Mouse (Mus musculus): Measurements from ENCODE around the gene Rarb.
A peak's percentile ranks its signal among the peaks of the same experiment; 100 is the strongest.

The Rarb gene

DNA sequence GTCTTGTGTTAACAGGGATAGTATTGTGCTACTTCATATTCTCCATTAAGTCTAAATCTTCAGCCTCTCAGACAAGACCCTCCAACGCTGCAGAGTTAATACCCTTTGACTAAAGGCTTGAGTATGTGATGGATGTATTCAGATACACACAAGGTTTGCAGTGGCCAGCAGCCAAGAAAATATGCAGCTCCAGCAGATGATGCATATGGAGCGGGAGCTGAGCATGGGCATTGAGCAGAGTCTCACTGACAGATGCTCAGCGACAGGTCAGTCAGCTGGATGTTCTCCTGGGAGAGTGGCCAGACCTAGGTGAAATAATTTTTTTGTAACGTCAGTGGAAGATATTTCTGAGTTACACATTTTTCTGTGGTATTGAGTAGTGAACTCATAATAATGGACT lies 229.8 kb downstream of the Rarb start:
- no peak for DNase-seq (ENCODE audit: low spot score in 2 of 2)

DNA sequence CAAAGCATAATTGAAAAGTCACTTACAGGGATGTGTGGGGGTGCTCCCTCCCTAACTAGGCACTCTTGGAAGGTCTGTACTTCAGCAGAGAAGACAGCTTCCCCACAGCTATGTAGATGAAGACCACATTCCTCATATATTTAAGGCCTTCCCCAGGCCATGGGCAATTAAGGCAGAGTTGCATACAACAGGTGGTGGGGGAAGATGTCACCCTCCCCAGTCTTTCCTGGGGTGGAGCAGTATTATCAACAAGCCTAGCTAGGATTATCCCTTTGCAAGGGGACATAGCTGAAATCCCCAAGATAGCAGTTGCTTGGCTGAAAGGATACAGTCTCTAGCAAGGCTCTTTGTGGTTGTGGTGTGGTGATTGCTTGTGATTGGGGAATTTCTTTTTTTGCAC lies 240.9 kb downstream of the Rarb start:
- no peak for DNase-seq (ENCODE audit: low spot score in 2 of 2)

DNA sequence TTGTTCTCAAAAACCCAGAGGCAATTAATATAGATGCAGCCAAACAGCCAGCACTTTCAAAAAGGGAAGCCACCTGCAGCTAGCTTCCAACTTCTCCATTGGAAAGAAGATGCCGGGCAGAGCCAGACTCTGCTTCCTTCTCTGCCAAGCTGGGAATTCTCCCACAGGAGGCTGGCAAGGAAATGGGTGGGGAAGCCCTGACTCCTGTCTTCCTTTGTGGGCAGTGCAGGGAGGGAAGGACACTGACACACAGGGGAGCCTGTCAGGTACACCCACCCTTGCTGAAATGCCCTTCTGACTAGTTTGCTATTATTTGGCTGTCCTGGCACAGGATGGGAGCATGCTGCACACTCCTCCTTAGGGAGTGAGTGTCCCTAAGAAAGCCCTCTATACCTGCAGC lies 241.9 kb downstream of the Rarb start:
- no peak for DNase-seq (ENCODE audit: low spot score in 2 of 2)

DNA sequence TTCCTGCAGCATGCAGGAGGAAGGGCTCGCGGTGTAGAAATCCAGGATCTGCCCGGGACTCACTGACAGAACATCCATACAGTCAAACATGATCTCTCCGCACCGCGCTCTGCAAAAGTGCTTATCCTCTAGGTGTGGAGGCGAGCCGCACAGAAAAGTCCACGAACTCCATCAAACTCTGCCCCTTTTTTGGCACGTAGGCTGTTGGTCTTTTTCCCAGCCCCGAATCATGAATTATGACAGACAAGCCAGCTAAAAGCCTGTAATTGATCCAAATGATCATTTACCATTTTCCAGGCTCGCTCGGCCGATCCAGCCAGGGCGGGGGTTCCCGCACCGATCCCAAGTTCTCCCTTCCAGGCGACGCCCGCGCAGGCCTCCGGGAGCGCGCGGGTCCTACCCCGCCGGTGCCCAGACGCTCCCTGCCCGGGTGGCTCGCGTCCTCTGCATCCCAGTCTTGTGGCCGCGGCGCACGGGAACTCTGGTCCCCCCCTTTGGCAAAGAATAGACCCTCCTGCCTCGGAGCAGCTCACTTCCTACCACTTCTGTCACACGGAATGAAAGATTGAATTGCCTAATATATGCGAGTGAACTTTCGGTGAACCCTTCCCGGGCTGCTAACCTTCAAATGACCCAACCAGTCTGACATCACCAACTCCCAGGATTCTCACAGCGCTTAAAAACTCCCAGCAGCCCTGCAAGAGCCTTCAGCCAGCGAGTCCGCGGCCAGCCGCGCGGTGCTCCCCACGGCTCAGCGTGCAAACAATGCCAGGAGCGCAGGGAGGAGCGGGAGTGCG lies 243.8 kb downstream of the Rarb start:
- DNase-seq (ENCODE audit: low spot score in 2 of 2), result peak; percentile 91

DNA sequence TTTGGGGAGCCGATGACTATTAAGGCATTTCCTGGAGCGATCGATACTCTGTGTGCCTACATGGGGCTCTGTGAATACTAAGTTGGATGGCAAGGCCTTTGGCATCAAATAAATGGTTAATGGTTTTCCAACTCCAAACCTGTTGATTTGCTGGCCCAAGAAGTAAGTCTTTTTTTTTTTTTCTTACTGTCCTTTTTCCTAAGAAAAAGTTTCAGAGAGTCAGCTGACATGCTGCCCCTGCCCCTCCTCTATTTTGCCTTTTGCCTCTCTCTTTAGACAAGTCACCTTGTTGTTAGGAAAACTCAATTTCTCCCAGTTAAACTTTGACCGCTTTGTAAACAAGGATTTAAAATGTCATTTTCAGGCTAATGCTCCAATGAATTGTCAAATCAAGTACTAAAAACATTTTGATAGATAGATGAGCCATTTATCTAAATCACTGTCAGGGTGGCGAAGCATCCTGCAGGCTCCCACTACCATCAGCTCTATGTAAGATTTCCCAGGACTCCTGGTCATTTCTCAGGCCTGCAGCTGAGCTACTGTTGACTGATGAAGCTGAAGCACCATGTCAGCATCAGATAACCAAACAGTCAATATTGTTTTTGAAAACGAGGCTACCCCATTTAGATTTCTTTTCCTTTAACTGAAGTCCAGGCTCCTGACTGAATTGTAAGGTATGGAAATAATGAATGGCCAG lies 245.3 kb downstream of the Rarb start:
- DNase-seq (ENCODE audit: low spot score in 2 of 2), result no peak

DNA sequence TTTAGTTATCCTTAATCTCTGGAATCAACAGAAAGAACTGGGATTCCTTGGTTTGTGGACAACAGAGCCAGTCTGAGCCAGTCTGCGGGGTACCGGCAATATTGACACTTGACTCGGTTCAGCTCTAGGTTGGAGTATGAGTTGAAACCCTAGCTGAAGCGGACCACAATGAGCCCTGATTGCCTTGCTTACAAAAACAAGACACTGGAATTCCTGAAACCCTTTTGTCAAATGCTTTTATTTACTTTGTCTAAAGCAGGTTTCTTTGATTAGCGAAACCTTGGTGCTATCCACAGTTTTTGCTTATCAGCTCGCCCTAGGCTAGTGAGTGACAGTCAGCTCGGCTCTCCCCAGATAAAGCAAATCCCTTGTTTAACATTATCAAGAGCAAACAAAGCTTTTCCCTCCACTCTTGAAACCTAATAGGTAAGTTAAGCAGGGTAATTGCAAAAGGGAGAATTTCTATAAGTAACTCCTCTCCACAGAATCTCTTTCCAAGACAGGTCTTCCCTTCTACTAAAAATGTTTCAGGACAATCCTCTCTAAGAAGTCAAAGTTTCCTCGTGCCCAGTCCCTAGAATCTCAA lies 246.1 kb downstream of the Rarb start:
- no peak for DNase-seq (ENCODE audit: low spot score in 2 of 2)

DNA sequence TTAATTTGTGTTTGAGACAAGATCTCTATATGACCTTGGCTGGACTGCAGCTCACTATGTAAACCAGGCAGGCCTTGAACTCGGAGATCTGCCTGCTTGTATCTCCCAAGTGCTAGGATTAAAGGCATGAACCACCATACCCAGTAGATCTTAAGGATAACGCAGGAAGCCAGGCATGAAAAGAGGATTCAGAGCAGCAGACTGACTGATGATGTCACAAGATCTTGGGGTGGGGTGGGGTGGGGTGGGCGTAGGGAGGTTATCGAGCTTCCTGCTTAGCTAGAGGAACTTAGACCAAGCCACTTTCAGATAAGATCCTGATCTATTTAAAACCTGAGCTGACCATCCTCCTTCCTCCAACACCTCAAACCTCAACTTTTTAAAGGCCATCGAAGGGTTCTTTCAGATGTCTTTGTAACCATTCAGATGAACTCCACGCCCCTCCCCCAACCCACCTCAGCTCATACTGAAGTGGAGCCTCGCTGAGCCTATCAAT lies 249.4 kb downstream of the Rarb start:
- DNase-seq (ENCODE audit: low spot score in 2 of 2), result no peak

DNA sequence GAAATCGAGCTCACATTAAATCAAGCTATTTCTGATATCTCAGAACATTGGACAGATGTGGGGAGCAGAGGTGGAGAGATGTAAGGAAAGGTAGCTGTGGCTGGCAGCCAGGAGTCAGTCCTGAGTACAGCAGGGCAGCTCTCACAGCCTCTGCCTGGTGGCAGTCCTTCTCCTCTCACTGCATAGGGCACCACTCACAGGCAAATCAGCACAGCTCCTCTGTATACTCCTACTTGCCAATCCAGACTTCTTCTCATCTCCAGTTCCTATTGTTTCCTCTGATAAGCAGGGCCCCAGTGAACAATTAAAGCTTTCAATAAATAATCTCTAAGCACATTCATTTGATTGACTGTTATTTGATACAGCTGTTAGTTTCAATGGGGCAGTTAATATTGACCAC lies 252.0 kb downstream of the Rarb start:
- DNase-seq (ENCODE audit: low spot score in 2 of 2), result no peak

DNA sequence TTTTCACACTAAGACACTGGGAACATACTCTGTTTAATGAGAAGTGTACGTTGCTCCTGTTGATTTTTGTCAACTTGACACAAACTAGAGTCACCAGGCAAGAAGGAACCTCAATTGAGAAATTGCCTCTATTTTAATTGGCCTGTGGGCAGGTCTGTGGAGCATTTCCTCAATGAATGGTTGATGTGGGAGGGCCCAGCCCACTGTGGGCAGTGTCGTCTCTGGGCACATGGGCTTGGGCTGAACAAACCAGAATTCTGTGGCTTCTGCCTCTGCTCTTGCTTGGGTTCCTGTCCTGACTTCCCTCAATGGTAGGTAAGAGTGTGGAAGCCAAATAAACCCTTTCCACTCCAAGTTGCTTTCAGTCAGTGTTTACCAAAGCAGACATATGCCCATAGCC lies 255.0 kb downstream of the Rarb start:
- DNase-seq (ENCODE audit: low spot score in 2 of 2), result no peak

DNA sequence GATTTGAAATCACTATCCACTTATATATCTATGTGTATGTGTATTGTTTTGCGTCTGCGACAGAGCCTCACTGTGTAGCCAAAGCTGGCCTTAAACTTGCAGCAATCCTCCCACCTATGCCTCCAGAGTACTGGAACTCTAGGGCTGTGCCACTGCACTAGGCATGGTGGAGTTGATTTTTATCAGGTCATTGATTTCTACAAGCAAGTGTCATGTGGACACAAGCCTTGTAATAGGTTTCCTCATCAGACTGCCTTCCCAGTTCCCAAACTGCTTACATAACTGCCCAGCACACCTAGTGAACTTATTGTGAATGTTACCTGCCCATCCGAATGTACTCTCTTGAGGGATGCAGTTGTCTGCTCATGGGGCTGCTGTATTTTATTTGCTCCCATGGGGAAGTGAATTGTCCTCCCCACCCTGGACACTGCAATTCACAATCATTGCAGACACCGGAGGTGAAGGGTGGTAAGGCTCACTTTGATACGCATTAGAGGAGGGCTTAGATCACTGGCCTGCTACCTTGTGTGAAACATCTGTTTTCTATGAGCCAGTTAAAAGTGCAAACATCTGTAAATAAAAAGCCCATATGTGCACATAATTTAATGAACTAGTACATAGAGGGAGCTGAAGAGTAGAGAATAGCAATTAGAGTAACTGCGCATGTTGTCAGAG lies 257.3 kb downstream of the Rarb start:
- no peak for DNase-seq (ENCODE audit: low spot score in 2 of 2)

DNA sequence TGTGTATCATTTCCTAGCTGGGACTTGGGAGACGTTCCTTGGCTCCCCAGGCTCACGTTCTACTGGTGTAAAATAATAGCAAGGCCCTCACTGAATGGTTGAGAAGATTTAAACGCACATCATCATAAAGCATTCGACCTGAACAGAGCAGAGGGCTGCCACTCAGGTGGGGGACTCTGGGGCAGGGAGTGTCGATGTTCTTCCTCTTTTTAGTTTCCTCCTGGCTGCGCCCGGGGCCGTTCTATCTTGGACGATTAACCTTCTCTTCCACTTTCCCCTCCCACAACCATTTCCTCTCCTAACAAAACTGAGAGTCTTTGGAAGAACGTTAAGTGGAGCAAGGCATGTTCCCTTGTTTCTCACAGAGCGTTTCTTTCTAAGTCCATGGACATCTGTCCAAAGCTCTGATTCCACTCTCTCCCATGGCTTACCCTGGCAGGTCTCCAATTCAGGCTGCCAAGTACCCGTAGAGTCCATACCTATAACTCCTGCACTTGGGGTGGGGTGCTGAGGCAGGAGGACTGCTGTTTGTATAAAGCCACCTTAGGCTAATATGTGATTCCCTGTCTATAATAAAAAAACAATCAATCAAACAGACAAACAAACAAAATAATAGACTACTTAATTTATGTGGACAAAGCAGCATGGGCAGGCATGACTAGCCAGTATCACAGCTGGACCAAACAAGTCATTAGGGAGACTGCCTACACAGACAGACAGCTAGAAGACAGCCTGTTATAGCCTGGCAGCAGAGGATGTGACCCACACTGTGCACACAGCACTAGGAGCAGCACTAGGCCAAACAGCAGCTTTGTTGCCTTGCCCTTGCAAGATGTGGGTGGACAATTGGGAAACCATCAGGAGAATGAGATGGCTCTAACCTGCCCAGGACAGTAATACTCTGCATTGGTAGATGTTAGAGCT lies 259.4 kb downstream of the Rarb start:
- no peak for DNase-seq (ENCODE audit: low spot score in 2 of 2)

DNA sequence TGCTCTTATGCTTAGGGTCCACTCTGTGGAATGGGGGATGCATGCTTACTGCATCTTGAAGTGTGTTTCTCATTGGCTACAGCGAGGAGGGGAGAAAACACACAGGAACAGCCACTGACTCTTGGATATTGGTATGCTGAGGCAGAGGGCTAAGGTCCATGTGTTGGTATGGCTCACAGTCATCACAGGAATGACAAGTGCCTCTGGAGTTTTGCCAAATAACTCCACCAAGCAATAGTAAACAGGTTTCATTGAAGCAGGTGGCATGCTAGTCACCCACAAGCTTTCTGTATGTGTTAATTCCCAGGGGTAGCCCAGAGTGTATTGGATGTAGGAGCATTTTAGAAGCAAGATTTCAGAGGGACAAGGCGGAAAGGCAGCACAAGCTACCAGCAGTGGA lies 260.9 kb downstream of the Rarb start:
- DNase-seq (ENCODE audit: low spot score in 2 of 2), result no peak

DNA sequence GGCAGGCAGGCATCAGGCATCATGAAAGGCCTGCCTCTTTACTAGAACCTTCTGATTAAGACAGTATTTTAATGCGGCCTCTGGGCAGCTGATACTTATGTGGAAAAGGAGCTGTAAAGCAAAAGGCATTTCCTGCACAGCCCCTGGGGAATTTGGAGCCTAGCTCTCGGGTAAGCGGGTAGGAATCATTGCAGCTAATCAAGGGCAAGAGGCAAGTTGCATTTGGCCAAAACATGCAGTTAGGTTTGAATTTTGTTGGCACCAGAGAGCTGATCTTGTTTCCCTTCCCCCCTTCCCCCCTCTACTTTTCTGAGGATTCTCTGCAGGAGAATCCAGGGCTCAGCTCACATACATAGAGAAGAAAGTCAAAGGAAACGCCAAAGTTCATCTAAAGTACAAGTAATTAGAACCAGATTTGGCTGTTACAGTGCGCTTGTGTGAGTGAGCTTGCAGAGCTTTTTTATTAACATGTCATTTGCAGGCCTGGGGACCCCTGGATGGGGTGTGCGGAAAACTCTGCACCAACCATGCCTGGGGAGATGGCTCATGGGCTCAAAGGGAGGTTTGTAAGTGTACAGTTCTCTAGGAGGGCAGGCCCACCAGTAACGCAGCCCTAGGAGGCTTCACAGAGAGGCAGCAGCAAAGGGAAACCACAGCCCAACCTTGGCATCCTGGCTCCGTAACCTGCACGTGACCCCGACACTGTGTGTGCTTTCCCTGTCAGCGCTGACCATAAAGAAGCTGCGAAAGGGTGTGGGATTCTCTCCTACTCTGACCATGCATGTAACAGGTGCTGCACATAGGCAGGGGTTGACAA lies 264.1 kb downstream of the Rarb start:
- DNase-seq (ENCODE audit: low spot score in 2 of 2), result peak; percentile 66 to 68

DNA sequence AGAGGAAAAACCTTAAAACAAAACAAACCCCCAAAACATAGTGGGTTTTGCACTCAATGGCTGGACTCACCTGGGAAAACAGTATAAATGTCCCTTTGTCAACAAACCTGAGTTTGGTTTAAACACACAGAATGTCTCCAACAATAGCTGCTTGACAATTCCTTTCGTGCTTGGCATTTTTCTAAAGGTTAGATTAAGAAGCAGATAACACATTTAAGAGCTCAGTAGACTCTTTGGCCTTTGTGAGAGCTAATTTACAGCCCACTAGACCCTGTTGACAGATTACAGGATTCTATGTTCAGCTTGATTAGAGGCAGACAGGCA lies 264.7 kb downstream of the Rarb start:
- no peak for DNase-seq (ENCODE audit: low spot score in 2 of 2)

DNA sequence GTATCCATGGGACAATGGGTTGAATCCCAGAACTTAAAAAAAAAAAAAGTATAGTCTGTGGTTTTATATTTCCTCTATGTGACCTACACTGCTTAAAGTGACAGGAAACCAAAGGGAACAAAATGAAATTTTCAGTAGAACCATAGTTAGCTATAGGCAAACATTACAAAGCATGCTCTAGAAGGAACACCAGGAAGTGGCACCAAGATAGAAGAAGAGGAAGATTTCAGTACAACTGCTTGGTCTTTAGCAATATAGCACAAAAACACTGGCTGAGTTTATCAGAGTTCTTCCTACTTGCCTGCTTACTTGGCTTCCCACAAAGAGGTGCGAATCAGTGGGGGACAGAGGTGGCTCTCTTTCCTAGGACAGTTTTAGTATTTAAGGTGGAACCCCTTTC lies 266.7 kb downstream of the Rarb start:
- DNase-seq (ENCODE audit: low spot score in 2 of 2), result no peak

DNA sequence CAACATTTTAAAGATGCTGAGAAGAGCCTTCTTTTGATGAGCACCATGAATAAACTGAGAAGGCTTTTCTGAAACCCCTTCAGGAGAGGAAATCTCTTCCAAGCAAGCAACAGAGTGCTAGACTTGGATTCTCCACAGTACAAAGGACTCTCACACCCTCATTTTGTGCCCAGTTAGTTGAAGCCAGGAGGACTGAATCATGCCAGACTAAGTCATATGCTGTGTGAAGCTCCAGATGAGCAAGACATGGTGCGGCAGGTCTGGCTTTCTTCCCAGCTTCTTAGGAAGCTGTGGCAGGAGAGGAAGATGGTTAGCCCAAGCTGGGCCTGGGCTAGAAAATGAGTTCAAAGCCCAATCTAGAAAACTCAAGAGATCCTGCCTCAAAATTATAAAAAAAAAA lies 267.1 kb downstream of the Rarb start:
- DNase-seq (ENCODE audit: low spot score in 2 of 2), result no peak

DNA sequence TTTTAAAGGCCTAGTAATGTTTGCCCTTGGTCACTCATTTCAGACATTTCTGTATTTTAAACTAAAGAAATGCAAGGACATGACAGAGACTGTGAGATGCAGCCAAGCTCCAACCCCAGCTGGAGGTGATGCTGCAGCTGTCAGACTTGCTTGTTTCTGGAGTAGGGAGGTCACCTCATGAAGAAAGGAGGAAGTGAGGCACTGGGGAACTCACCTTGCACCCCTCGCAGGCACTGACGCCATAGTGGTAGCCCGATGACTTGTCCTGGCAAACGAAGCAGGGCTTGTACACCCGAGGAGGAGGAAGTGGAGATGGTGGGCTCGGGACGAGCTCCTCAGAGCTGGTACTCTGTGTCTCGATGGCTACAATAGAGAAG lies 270.8 kb downstream of the Rarb start:
- DNase-seq (ENCODE audit: low spot score in 2 of 2), result no peak

DNA sequence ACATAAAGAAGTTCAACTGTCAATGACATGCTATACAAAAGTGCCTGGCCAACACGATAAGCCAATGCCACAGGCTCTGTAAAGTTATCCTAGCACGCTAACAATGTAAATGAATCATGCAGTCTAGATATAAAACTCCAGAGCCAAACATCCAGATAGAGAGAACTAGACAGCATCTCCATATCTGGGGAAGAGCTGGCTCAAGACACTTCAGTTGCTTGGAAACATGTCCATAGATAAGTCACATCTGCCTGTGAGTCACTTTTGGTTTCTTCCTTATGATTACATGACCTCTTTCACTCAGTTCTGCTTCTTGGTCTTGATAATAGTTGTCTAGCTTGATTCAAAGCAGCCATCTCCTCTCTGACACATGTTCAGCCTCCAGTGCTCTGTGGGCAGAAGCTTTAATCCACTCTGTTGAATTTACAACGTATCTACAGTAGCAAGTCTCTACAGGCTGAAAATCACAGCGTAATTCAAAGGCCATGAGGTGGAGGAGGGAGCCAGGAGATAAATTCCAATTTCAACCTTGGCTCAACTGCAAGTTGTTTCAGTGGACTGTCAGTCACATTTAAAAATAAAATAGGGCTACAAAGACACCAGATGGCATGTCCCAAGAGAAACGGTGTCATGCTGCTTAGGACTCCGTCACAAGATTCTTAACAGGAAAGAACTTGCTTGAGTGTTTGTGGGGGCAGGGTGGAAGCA lies 271.3 kb downstream of the Rarb start:
- DNase-seq (ENCODE audit: low spot score in 2 of 2), result peak; percentile 47 to 48

DNA sequence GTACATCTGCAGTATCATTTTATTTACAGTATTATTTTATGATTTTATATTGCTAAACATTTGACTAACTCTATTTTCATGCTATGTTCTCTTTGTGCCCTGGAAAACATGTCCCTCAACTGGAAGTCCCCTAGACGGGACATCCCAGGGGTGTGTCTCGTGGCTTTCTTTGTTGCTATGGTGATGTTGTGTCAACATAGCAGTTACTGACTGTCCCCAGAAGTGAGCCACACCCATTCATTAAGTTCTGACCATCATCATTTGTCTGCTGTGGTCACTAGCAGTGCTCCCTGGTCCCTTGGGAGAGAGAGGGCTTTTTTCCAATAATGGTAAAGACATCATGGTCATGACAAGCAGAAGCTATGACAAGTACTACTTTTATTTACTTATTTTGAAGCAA lies 274.0 kb downstream of the Rarb start:
- no peak for DNase-seq (ENCODE audit: low spot score in 2 of 2)

DNA sequence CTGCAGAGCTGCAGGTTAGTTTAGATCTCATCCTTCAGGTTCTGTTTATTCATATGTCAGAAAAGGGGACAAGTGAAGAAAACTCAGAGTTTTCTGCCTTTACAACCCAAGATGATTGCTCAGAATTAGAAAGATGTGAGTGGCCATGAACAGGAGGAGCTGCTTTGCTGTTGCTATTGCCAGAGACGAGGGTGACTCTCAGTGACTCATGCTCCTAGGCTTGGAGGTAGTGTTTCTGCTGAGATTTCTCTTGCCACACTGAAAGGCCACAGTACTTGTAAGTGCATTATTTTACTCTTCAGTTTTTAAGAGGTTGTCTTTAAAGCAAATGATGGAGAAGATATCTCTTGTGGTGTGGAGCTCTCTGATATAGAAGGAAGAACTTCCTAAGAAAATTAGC lies 277.3 kb downstream of the Rarb start:
- DNase-seq (ENCODE audit: low spot score in 2 of 2), result no peak
